Mouse (Mus musculus) lung, postnatal 0 days (tissue): ENCODE results near the gene Ap2s1.

Experiments used
- CTCF ChIP-seq: IDR thresholded peaks from 2 replicates; pipeline ENCODE4 v1.5.1; 2016; ENCODE audit warnings: antibody characterized with exemption, mild to moderate bottlenecking
- EP300 ChIP-seq: IDR thresholded peaks from 2 replicates; pipeline ENCODE4 v1.6.1; 2016; ENCODE audit warnings: antibody characterized with exemption, mild to moderate bottlenecking, control low read depth

DNA sequence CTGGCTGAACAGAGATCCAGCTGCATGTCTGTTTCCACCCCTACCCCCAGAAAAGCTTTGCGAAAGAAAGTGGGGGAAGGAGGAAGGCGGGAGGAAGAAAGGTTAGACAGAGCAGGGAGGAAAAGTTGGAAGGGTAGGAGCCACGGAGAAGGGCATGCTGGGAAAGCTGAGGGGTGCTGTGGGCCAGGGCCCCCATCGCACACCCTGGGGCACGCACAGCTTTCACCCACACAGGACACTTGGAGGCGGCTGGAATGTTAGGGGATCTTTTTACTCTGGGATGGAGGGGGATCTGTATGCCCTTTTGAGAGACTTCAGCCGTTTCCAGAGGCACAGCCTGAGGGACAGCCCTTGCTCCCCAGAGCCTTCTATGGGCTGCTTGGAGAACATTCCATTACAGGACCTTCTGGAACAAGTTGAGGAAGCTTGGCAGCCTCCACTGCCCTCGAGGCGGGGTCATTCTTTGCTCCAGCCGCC lies 22.8 kb downstream of the Ap2s1 start:
- no peak for TF ChIP-seq EP300
- 0 out of 2 replicates have a peak, but pooled peaks have one; percentile 3 for TF ChIP-seq CTCF
